Mouse (Mus musculus): ENCODE data around the gene Rbfox1. TPM values are rescaled to one million over a fixed set of nuclear protein-coding genes. Genes with fewer than 3 reads are reported as not detected.

Rbfox1 gene
- total RNA-seq, 2 experiments from 2014 or later, result 410 to 420 TPM

DNA sequence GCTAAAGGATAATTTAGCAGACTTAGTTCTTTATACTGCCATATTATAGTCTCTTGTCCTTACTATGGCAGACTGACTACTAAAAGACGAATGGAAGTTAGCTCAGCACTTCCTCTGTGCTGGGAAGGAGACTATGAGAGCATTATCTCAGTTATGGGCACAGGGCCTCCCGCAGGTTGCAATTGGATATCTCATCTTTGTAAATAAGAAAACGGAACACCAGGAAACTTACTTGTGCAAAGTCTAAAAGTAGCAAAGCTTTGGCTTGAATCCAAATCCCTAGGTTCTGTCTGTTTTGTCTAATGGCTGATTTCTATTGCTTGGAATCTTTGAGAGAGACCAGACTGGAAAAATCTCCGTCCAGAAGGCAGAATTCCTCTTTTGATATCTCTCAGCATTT lies 1207.7 kb downstream of the Rbfox1 start:
- DNase-seq, result no peak

DNA sequence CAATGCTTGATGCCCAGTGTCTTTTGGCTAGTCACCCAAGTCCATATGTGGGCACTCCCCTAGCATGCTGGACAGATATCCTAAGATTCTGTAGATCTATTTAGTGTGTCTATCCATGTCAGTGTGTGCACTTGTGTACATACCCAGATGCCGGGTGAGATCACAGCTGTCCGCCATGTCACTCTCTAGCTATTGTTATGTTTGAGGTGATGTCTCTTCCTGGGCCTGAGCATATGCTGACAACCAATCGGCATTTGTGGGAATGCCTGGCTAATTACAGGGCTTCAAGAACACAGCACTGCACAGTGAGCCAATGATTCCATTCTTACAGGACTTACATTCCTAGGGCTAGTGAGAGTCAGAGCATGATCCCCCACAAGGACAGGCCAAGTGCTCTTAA lies 1208.5 kb downstream of the Rbfox1 start:
- no peak for DNase-seq

DNA sequence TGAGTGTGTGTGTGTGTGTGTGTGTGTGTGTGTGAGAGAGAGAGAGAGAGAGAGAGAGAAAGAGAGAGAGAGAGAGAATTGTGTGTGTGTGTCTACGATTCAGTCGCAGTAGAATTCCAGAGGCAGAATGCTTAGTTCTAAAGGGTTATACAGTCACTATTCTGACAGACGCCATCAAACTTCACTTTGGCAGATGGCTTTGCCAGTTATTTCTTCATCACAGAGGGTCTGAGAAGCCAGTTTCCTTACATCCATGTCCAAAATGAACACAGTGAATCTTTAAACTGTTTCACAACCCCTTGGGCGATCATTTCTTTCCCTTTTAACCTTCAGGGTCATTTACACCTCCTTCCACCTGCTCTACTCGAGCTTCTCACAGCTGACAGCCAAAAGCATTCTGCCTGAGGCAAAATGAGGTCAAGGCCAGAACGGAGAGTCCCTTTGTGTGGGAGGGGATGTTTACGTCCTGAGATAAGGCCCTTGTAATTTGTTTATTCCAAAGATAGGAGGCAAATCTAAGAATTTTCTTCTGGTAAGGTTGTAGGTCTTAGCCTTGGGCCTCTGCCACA lies 1209.1 kb downstream of the Rbfox1 start:
- no peak for DNase-seq

DNA sequence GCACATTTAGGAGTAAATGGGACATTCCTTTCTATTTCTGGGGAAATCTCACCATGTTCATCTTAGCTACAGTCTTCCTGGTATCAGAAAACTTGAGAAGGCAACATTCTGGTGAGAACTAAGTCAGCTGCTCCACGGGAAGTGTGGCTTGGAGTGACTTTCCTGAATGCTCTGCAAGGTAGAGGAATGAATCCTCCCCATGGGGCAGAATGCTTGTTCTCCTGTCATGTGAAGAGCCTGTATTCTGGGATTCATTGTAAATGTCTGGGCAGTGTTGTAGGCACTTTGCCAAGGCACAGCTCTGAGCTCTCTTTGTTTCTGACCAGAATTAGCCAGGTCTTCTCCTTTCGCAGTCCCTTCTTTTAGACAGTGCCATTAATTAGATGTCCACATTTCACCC lies 1211.9 kb downstream of the Rbfox1 start:
- DNase-seq, result no peak

DNA sequence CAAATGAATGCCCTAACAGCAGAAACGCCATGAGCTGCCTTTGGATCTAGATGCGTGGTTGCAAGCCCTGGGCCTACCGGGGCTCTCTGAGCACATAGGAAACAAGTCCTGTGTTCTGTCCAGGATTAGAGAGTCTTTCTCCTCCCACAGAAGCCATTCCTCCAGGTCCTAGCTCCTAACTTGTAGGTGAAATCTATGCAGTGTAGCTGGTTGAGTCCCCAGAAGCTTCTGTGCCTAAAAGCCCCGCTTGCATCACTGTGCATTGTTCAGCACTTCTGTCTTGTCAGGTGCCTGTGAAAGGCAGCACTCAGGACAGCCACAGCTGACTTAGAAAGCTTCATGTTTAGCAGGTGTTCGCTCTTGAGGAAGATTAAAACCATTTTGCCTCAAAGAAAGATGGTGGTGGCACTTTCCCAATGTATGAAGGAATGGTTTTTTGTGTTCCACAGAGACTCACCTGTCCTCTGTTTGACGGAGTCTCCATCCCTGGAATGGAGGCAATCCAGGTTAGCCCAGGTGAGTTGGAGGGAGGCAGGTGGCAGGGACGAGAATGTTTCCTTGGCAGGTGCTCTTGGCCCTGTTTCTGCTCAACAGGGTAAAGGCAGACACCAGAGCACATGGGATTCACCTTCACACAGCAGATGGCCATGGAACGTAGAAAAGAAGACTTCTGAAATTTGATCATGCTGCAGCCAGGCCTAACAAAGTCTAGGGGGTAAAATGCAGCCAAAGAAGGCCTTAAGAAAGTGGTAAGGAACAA lies 1213.0 kb downstream of the Rbfox1 start:
- no peak for DNase-seq

- peak; percentile 62 to 67 for DNase-seq
Observed at GRCm38 (mm10) chr16:7099506-7100300, 1214.5 kb downstream of the Rbfox1 start.

GRCm38 (mm10) chr16:7102486-7102885 lies 1217.3 kb downstream of the Rbfox1 start:
- no peak for DNase-seq

- DNase-seq, result no peak
Observed at GRCm38 (mm10) chr16:7103301-7103700, 1218.1 kb downstream of the Rbfox1 start.

DNA sequence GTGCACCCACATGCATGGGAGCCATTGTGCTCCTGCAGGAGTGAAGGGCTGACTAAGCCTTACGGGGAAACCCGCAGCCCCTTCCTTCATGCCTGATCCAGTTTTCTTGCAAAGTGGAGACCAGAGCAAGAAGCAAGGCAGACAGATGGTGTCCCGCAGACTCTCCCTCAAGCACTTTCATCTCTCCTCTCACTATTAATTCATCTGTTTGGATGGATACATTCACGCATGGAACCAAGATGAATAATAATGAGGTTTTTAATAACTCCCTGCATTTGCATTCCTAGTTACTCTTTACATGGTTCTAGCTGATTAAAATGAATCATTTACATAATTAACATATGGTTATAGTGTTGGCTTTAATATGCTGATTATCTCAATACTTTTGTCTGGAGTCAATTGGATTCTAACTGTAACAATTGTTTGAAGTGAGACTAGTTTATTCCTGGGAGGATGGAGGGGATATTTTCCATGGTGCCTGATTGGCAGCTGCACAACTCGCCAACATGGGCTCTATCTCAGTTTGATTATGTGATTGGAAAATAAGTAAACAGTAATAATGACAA lies 1221.4 kb downstream of the Rbfox1 start:
- no peak for DNase-seq

- DNase-seq, result no peak
Observed at GRCm38 (mm10) chr16:7115945-7116344, 1230.8 kb downstream of the Rbfox1 start.

DNA sequence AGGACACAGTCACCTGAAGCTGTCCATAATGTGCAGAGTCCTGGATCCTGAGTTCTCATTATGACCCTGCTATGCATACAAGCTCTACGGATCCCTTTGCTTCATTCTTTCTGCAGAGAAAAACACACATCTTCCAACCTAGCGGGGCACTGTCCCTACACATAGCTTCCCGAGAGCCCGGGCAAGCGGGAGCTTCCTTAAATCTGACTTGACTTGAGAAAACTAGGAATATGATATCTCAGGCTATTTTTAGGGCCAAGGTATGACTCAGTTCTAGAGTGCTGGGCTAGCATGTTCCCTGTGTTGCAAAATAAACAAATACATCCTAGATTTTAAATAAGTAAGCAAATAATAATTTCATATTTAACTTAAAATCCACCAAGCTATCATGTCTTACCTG lies 1244.4 kb downstream of the Rbfox1 start:
- DNase-seq, result no peak

DNA sequence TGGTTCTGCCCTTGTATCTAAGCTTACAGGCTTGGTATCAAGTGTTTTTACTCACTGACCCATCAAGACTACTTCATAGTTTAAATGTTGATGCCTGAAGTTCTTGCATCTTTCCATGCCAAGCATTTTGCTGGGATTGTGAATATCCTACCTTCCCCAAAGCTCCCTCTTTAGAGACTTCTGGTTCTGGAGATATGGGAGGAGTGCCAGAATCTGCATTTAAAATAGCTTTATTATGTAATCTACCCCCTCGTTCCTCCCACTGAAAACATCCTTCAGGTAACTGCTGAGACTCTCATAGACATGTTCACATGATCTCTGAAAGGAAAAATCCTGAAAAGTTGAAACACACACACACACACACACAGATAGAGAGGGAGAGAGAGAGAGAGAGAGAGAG lies 1247.3 kb downstream of the Rbfox1 start:
- DNase-seq, result no peak

DNA sequence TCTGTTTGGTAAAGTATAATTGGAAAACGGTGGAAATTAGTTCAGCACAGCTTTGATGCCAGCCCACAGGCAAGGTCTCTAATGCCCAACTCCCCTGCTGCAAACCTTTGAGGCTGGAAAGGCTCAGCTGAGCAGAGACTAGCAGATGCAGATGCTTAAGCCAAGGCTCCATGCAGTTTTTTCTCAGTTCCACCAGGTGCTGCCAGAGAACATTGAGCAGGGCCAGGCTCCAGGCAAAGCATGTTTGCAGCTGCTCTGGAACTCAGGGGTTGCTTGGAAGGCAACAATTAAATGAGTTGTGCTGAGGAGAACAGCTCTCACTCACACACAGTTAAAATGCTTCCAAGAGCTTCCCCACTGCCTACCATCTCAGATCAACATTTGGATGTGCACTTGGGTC lies 1251.8 kb downstream of the Rbfox1 start:
- DNase-seq, result no peak

GRCm38 (mm10) chr16:7139480-7139879 lies 1254.3 kb downstream of the Rbfox1 start:
- no peak for DNase-seq

GRCm38 (mm10) chr16:7140909-7141308 lies 1255.8 kb downstream of the Rbfox1 start:
- peak in 1 of 2 experiments; percentile 33 for DNase-seq

GRCm38 (mm10) chr16:7145505-7145904 lies 1260.3 kb downstream of the Rbfox1 start:
- no peak for DNase-seq

DNA sequence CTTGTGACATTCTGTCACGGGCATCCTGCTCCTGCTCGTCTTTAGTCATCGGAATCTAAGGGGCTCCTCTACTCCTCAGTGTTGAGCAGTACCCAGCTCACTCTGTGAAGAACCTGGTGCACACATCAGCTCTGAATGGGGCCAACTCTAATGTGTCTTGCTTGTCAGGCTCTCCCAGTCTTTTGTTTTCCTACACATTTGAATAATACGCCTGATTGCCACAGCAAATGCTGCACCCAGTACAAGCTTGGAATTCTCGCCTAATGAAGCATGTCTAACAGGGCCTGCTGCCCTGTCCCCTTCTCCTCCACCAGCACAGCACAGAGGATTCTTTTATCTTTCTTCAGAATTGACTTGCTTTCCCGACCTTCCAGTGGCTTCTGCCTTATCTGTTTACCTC lies 1261.3 kb downstream of the Rbfox1 start:
- no peak for DNase-seq

DNA sequence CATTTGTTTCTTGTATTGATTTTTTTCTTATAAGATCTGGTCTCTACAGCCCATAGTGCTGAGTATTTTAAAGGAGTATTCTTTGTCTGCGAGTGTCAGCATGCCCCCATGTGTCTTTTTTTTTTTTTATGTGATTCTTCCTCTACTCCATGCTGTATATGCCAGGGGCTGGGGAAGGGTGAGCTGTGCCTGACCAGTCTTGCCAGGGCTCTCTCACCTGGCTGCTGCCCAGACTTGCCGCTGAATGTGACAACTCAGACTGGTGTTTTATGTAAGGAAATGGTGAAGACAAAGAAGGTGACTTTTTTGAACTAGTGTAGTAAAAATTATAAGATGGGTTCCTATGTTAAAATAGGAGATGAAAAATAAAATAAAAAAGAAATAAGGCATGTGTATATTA lies 1262.7 kb downstream of the Rbfox1 start:
- DNase-seq, result no peak

GRCm38 (mm10) chr16:7149106-7149899 lies 1264.1 kb downstream of the Rbfox1 start:
- DNase-seq, result no peak

GRCm38 (mm10) chr16:7150201-7150791 lies 1265.1 kb downstream of the Rbfox1 start:
- DNase-seq, result peak in 1 of 2 experiments; percentile 18

DNA sequence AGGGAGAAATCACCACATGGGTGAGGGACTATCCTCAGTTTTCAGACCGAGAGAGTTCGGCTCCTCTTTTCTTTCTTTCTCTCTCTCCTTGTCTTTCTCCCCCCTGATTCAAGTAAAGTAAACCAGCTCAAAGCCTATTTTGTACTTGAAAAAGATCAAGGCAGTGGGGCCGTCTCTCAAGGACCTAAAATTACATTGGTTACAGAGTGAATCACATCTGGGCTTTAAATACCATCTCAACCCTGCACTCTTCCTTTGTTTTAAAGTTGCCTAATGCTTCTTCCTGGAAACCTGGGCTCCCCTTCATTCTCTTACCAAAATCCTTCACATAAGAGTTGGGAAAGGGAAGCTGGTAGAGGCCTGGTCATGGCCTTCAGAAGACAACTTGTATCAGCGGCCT lies 1267.2 kb downstream of the Rbfox1 start:
- no peak for DNase-seq

- no peak for DNase-seq
Observed at GRCm38 (mm10) chr16:7154671-7155070, 1269.5 kb downstream of the Rbfox1 start.
